ENCODE assay signal across 16 mouse cellular contexts in genomic region chr8:44529696-44530095, GRCm38 (mm10).
"Had no signal": no experiment of that assay in that cellular context is flagged by ENCODE, and none has a peak within 500 bp of the region (broad histone marks: within the 10 kb centered on the region; RNA-seq: fewer than 3 reads in every experiment).

No protein-coding gene starts in this region.

- H3K36me3 ChIP-seq: neural tube, embryonic 13.5 days; neural tube, embryonic 15.5 days; stomach, embryonic 15.5 days had no signal

- DNase-seq: retina, postnatal 1 day; right cerebral cortex, adult 18-20 months; right cerebral cortex, postnatal 14 days; right cerebral cortex, postnatal 25 days; right cerebral cortex, postnatal 4 days; spleen, adult 18-20 months; thymus, adult 18-20 months; thymus, adult 2 months; thymus, postnatal 14 days; thymus, postnatal 25 days; thymus, postnatal 36 days; thymus, postnatal 4 days had no signal

- H3K4me3 ChIP-seq: neural tube, embryonic 13.5 days; neural tube, embryonic 15.5 days; stomach, embryonic 15.5 days had no signal

- H3K27me3 ChIP-seq: neural tube, embryonic 13.5 days; neural tube, embryonic 15.5 days; stomach, embryonic 15.5 days had no signal

- H3K4me2 ChIP-seq: neural tube, embryonic 13.5 days; neural tube, embryonic 15.5 days; stomach, embryonic 15.5 days had no signal

- H3K27ac ChIP-seq: neural tube, embryonic 13.5 days; neural tube, embryonic 15.5 days; stomach, embryonic 15.5 days; stomach, postnatal 0 days had no signal

- H3K4me1 ChIP-seq: neural tube, embryonic 13.5 days; neural tube, embryonic 15.5 days; stomach, embryonic 15.5 days had no signal

- H3K9ac ChIP-seq: neural tube, embryonic 13.5 days; neural tube, embryonic 15.5 days; stomach, embryonic 15.5 days had no signal

- H3K9me3 ChIP-seq: neural tube, embryonic 13.5 days; neural tube, embryonic 15.5 days; stomach, embryonic 15.5 days had no signal
